Mouse (Mus musculus) urinary bladder, postnatal 14 days (tissue): Measurements from ENCODE around the gene Olfr1221.
"Not testable (repeated sequence)": the region's sequence is repeated elsewhere in the genome, so short reads cannot be mapped to it uniquely, and the experiment has no call there.

ENCODE experiments used
- DNase-seq: peaks from one replicate; pipeline ENCODE4 v3.0.0; 2021; ENCODE audit warnings: low spot score

Gene Olfr1221

DNA sequence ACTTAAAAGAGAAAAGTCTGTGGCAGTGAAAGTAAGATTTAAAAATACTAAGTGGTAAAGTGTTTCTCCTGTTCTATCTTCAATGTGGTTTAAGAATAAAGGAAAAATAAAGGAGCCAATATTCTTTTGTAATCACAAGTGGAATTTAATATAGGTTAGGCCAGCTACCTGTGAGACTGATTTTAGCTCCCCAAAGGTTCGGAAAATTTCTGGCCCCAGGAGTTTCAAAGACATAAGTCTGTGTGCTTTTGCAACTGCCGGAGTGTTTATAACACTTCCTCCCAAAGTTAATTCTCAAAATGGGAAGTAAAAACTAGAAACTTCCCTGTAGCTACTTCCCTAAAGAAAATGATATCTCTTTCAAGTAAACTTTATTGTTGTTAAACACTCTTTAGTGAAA lies at the start of gene Olfr1221:
Gene Olfr1221 (minus strand): TSS at position 101 of the 400 bp plus-strand sequence.
- DNase-seq, result no peak

GRCm38 (mm10) chr2:89164711-89165110 lies 47.6 kb upstream of the Olfr1221 start:
- not testable (repeated sequence) for DNase-seq

- not testable (repeated sequence) for DNase-seq
Measured at GRCm38 (mm10) chr2:89163991-89164390, 46.9 kb upstream of the Olfr1221 start, which contains the start of gene Olfr1224-ps1. Olfr1224-ps1 (minus strand) TSS chr2:89164091.

DNA sequence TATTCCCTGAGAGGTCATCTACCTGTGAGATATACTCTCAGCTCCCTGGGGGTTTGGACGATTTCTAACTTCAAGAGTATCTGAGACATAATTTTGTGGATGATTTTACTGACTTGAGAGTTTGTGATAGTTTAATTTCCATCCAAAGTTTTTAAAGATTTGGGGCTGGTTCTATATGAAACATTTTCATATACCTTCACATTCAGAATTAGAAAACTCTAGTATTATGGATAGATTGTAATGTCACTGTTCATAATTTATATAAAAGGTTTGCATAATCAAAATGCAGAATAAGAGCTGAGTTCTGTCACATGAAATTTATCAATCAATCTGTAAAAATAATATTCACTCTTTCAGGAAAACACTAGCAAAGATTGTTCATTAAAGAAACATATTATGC lies 34.4 kb upstream of the Olfr1221 start, which contains the start of gene Olfr1223:
Gene Olfr1223 (minus strand): TSS at position 101 of the 400 bp plus-strand sequence.
- no peak for DNase-seq

GRCm38 (mm10) chr2:89132954-89133353 lies 15.9 kb upstream of the Olfr1221 start, which contains the start of gene Olfr1222:
Olfr1222 (minus strand) TSS chr2:89133054.
- no peak for DNase-seq

DNA sequence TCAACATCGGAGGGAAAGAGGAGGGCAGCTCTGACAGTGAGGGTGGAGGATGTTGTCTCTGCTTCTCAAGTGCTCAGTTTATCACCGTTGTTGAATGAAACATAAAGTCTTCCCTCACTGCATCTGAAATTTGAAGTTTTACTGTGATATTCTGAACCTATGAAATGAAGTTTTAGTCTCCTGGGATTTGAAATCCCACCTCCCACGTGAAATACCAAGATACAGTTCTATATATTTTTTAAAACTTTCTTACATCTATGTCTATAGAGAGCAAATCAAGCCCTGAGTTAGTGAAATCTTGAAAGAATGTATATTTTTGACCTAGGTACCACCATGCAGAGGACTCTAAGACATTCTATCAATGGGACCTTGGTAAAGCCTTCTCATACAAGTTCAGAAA lies 10.3 kb downstream of the Olfr1221 start, which contains the start of gene Olfr1220:
Gene Olfr1220 (minus strand): TSS at position 101 of the 400 bp plus-strand sequence.
- no peak for DNase-seq

GRCm38 (mm10) chr2:89105651-89106050 lies 11.4 kb downstream of the Olfr1221 start:
- DNase-seq, result no peak

- no peak for DNase-seq
Measured at GRCm38 (mm10) chr2:89093848-89094247, 23.2 kb downstream of the Olfr1221 start.

DNA sequence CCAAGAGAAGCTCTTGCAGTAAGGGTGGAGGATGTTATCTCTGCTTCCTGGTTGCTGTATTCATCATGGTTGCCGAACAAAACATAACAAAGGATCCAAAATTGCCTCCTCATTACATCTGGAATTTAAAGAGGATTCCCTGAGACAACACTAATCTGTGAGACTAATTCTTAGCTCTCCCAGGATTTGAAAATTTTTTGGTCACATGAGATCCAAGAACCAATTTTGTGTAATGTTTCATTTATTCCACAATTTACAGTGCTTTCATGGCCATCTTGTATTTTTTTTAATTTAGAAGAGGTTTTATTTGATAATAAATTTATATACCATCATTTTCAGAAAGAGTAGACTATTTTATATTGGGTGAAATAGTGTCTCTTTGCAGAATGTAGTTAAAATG lies 33.7 kb downstream of the Olfr1221 start, which contains the start of gene Olfr1219:
Gene Olfr1219 (minus strand): TSS at position 101 of the 400 bp plus-strand sequence.
- DNase-seq, result no peak

- no peak for DNase-seq
Measured at GRCm38 (mm10) chr2:89081487-89081886, 35.6 kb downstream of the Olfr1221 start.

DNA sequence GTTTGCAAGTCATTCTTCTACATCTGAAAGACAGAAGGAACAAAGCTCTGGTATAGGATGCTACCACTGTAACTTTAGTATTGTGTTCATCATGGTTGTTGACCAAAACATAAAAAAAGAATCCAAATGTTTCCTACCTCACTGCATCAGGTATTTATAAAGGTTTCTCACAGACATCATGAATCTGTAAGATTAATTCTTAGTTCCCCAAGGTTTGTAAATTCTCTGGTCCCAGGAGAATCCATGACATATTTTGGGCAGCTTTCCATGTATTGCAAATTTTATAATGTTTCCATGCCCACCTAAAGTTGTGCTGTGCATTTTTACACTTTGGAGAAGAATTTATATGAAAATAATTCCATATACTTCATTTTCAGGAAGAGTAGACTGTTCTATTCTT lies 56.0 kb downstream of the Olfr1221 start, which contains the start of gene Olfr1218:
Gene Olfr1218 (minus strand): TSS at position 101 of the 400 bp plus-strand sequence.
- DNase-seq, result no peak
